Mouse (Mus musculus) embryonic fibroblast, embryonic 13.5 days (primary cell): ENCODE data around the gene Vwf.

Experiments
- CTCF ChIP-seq: IDR thresholded peaks from 2 replicates; pipeline ENCODE4 v1.5.1; 2011; ENCODE audit warnings: mild to moderate bottlenecking, control low read depth, low read length, moderate library complexity, borderline replicate concordance; ENCODE audit not compliant: insufficient read depth
- POLR2A ChIP-seq: IDR thresholded peaks from 2 replicates; pipeline ENCODE4 v1.6.1; 2011; ENCODE audit warnings: low read depth, mild to moderate bottlenecking, control low read depth, low read length, moderate library complexity

DNA sequence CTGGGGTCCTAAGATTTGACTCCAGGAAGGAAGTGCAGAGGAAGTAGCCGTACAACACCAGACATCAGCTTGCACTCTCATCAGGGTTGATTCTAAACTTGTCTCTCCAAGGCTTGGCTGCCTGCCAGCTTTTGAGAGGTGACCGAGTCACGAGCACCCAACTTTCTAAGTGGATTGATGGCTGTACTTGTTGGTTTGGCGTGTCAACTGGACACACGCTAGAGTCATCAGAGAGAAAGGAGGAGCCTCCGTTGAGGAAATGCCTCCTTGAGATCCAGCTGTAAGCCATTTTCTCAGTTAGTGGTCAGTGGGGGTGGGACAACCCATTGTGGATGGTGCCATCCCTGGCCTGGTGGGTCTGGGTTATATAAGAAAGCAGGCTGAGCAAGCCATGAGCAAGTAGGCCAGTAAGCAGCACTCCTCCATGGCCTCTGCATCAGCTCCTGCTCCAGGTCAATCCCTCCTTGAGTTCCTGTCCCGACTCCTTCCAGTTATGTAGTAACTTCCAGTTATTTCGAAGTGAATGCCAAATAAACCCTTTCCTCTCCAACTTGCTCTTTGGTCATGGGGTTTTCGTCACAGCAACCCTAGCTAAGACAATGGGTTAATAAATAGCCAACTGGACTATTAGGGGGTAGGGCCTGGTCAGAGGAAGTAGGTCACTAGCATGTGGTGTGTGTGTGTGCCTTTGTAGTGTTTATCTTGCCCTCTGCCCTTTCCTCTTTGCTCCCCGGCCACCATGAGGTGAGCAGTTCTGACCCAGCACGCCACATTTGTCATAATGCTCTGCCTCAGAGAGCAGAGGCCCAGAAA is 30.9 kb upstream of the Vwf start:
- TF ChIP-seq POLR2A = no peak
- TF ChIP-seq CTCF = no peak
